Mouse (Mus musculus): ENCODE data around the gene Smim6.
A peak's percentile ranks its signal among the peaks of the same experiment; 100 is the strongest.

Gene Smim6

DNA sequence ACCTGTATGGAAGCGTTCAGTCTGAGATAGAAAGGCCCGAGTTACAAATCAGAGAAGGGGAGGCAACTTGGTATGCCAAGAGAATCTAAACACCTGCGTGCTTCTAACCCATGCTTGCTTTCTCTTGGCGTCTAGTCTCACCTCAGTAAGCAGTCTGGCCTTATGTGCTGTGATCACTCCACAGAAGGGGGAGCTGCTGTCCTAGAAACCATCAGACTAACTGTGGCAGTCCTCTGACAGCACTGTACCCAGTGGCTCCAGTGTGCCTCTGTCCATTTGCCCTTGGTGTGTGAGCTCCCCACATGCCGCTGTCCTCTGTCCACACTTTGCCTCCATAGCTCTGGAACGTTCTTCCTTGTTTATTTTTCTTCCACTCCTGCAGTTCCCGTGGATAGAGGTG, 30.2 kb downstream of the Smim6 start:
- no peak for DNase-seq

DNA sequence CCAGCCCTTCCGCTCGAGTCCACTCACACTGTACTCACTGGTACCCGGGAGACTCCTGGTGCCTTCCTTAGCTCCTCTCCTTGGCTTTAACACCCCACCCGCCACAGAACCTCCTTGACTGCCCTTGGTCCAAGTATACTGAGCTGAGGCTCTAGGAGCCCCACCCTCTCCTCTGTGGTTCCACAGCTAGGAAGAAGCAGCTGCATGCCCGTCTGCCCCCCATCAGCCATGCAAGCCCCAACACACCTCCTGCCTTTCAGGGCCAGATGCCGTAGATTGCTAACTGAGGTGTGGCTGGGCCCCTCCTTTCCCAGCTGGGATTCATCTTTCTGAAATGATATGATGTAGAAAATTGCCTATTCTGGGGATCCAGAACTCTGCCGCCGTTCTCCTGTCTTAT, 33.4 kb downstream of the Smim6 start:
- no peak for DNase-seq

DNA sequence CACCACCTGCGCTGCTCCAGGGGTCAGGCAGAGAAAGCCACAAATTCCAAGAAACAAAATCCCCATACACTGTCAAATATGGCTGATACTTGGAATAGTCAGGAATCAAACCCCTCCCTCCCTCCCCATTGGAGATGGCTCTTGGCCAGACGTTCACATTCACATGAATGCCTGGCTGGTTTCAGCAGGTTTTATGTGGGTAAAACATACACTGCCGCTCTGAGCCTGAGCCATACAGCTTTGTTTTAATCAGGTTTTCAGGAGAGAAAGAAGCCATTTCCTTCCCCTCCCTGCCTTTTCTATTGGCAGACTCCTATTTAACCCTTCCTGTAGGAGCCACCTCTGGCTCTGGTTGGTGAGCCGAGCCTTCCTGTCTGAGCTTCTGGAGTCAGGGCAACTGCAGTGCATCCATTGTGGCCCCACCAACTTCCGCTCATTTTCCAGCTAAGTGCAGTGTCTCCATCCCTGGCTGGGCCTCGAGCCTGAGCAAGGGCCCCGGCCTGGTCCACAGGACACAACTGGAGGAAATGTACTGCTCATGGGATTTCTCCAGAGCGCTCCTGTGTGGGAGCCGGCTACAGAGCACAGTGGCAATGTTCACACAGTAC, 34.5 kb downstream of the Smim6 start:
- no peak for DNase-seq

DNA sequence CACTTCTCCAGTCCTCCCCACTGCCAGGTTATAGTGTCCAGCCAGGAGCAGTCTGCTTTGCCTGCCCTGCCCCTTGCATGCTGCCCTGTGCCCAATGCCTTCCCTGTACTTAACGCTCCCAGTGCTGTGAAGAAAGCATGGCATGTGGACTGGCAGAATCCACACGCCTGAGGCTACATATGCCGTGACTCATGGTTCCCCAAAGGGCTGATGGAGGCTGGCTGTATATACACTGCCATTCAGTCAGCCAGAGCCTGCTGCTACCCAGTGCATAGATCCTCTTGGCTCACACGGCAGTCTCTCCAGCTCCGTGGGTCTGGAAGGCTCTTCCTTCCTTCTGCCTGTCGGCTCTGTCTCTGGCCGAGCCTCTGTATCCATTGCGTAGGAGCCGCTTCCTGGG, 36.5 kb downstream of the Smim6 start:
- DNase-seq, result no peak

DNA sequence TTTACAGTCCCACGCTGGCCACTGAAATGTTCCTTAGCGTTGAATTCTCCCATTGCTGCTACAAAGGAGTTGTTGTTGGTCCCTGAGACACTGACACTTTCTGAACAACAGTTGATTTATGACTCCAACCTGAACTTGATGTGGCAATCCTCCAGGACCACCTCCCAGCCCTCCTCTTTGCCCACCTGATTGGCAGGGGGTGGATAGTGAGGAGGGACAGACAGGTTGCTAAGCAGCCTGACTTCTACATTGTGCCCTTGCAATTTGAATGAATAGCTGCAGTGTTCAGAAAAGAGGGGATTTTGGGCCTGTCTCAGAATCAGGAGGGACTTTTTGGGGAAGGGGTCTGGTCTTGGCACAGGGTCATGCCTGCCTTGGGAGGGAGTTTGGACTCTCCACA, 38.9 kb downstream of the Smim6 start:
- DNase-seq, result no peak

DNA sequence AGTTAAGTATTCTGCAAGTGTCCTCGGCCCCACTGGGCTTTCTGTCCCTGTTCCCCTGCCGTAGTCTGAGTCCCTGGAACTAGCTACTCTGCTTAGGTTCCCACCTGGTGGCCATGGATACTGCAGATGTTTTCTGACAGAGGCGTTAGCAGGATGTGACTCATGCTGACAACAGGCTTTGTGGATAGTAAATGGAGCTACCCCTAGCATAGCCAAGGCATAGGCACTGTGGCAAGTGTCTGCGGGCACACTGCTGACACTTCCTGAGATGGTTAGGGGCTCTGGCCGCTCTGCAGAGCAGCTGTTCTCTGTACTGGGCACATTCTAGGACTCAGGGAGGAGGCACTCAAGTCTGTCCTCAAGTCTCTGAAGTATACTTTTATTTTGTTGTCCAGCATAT, 42.9 kb downstream of the Smim6 start:
- DNase-seq, result no peak

DNA sequence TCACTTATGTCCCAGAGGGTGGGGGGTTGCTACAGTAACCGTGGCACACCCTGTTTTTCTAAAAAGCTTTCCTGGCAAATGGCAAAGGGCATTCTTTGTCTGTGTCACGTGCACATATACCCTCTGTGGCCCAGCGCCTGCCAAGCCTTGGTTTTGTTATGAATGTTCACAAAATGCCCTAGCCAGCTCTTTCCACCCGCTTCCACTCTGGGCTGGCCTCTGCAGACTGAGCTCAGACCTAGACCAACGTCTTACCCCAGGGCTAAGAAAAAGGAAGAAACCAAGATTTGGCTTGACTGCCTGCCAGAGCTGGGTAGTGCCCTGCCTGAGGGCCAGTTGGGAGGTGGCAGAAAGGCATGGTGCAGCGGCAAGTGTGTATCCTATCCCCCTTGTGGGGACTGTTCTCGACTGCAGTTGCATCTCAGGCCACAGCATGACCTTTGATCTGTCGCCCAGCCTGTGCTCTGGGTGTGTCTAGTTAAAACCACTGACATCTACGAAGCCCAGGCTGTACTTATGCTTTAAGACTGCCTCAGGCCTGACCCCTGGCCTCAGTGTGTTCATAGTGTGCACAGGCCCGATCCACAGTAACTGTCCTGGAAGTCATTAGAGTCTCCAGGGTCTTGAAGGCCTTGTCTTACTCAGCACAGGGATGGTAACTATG, 43.5 kb downstream of the Smim6 start:
- no peak for DNase-seq

DNA sequence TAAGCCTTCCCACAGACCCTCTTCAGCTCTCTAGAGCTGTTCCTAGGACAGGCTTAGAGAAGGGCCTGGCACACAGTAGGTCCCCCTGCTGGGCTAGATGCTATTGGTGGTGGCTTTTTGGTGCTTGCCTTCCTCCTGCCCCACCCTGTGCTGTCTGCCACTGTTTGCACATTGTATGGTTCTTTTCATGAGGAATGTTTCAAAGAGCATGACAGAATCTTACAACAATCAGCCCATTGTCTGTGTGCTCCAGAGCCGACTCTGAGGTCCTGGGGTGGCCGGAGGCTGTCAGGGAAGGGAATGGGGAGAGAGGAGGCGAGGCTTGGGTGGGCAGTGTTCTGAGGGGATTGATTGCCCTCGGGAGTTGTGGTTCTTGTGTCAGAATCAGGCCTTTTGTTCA, 44.6 kb downstream of the Smim6 start:
- DNase-seq, result no peak

DNA sequence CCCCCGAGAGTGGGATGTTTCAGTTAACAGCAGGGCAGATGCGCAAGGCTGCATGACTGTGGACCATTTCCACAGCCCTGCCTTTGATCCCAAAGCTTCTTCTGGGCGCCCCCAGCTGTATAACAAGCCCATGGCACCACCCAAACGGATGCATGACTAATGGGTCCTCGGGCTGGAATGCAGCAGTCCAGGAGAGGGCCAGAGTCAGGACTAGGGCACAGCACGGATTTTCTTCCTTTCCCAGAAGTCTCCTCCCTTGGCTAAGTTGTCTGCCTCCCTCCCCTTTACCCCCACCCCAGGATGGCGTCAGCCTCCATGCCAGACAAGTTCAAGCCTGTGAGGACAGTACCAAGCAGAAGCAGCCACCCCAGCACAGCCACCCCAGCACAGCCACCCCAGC, 46.2 kb downstream of the Smim6 start:
- DNase-seq, result no peak

DNA sequence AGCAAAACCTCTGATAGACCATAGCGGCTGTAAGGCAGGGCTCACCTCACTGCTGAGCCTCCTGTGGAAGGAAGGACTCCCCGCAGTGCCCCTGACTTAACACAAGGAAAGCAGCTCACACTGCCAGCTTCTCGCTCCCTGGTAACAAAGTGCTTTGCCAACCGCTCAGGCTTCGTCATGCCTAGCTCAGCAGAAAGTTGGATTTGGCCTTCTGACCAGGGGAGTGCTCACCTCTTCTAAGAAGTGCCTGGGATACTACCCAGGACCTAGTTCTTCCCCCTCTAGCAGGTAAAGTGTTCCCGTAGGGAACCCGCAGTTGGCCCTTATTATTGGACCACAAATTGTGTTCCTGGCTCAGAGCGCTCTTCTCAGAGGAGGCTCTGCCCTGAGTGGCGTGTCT, 47.2 kb downstream of the Smim6 start:
- peak in 1 of 2 experiments; percentile 43 for DNase-seq

DNA sequence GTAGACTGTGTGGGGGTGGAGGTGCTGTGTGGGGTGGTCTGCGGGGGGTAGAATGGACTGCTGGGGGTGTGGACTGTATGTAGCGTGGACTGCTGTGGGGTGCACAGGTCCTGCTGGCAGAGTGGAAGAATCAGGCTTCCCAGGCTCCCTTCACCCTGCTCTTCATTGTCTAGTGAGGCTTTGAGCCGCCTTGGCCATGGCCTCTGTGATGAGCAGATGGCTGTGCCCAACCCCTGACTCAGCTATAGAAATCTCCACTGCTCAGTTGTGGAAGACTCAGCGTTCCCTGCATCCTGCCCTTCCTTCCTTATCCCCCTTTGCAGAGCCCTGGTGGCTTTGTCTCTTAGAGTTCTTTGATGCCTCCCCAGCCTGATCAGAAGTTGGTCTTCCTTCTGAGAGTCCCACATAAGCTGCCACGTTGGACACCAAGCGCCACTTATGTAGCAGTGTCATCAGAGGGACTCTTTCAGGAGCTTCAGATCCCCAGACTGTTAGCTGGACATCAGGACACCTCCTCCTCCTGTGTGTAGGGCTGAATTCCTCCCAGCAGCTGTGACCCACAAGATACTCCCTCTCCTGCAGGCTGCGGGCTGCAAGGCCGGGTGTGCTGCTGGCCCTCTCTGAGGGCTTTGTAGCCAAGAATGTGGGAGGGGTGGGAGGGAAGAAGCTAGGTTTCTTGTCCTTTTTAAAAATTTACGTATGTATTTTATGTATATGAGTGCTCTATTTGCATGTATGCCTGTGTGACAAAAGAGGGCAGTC, 51.0 kb downstream of the Smim6 start:
- DNase-seq, result no peak
